Mouse (Mus musculus) kidney, postnatal 25 days (tissue): Measurements from ENCODE around the gene Zbtb6.
A peak's percentile ranks its signal among the peaks of the same experiment; 100 is the strongest.

ENCODE experiments used
- DNase-seq, 2 experiments: peaks; one replicate each; pipeline ENCODE4 v3.0.0; 2021; ENCODE audit warnings: mixed read lengths in 2 of 2

Zbtb6 gene

DNA sequence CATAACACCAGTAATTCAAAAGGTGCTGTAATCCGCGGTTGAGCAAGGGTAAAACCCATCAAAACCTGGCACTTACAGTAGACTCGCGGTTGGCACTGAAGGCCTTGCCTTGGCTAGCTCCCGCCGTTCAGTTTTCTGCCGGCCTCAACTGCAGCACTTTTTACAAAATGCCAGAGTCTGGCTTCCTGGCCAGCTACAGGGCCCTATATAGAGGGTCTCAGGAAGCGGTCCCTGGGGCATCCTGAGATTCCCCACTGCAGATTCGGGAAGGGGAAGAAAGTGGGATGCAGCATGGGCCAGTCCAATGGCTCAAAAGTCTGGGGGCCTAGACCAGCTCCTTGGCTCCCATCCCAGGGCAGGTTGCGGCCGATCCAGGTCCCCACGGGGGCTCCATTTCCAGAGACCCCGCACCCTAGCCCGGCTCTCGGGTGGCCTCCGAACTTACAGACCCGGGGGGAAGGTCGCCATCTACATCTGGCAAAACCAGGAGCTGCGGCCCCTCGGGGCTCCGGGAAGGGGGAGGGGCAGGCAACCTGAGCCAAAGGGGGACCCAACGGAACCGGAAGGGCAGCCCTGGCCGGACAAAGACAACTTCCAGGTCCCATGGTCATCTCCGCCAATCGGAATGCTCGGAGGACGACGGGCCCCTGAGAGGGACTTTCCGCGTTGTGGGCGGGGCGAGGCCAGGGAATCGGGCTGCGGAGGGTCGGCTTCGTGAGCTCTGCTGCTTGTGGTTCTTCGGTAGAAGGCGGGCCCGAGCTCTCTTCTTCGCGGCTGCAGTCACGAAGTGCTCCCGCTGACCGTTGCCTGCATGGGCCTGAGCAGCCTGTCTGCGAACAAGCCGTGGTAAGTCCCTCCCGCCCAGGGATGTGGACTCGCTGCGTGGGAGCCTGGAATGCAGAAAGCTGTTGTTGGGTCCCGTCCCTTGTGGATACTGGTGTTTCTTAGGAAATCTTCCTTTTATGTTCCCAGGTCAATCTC is at the start of gene Zbtb6, which contains the start of the genes Zbtb26 and Rabgap1:
Gene Zbtb6 (minus strand): TSS at position 561 of the 981 bp plus-strand sequence.
Gene Zbtb26 (minus strand): TSS at position 525 of the 981 bp plus-strand sequence.
Gene Rabgap1 (plus strand): TSS at position 669 of the 981 bp plus-strand sequence.
- DNase-seq, result peak; percentile 97 to 98

DNA sequence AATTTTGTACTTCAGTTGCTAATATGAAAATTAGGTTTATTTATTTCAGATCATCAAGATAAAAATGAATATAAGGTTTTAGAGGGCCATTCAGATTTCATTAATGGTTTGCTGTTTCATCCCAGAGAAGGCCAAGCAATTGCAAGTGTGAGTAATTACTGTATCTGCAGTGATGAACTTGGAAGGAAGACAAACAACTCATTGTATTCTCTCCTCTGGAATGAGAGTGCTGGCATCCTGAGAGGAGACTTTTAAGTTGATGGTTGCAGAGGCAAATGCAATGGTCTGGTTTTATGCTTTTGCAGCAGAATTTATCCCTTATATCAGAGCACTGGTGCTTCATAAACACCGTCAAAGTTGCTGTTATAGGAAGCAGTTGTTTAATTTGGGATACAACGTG is 46.0 kb upstream of the Zbtb6 start:
- DNase-seq, result no peak

DNA sequence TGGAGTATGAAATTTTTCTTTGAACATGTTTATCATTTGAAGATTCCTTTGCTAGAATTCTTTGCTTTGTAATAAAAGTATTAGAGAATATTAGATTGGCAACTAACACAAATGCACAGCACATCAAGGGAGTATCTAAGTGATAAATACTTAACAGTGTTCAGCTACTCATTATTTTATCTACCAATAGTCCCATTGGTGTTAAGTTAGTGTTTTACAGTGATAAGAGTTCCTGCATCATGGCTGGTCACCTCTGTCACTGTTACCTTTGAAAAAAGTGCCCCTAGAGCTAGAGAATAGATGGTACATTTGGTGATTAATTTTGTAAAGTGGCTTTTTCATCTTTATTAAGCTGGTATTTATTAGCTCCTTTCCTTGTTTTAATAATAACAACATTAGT is 43.4 kb upstream of the Zbtb6 start:
- no peak for DNase-seq

DNA sequence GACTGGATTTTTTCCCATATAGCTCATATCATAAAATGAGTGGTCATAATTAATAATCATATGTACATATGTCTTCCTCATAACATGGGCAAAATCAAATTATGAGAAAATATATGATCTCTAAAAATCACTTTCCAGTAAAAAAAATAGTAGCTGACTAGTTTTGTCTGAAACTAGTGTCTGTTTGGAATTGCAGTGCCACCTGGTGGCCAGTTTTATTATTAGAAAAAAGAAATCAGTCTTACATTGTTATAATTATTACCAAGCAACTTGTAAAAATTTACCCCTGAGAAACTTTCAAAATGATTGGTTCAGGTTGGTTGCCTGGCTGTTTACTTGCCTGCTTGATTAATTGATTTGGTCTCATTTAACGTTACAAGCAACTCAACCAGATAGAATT is 42.4 kb upstream of the Zbtb6 start:
- DNase-seq, result peak in 1 of 2 experiments; percentile 48

DNA sequence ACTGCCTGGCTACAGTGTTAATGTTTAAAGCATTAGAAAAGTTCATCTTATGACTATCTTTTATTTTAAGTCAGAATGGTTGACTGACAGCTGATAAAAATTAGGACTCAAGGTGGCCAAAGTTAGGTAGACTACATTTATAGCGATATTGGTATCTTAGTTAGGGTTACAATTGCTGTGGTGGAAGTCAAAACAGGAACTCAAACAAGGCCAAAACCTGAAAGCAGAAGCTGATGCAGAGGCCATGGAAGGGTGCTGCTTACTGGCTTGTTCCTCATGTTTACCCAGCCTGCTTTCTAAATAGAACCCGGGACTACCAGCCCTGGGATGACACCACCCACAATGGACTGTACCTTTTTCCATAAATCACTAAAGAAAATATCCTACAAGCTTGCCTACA is 41.2 kb upstream of the Zbtb6 start:
- no peak for DNase-seq

DNA sequence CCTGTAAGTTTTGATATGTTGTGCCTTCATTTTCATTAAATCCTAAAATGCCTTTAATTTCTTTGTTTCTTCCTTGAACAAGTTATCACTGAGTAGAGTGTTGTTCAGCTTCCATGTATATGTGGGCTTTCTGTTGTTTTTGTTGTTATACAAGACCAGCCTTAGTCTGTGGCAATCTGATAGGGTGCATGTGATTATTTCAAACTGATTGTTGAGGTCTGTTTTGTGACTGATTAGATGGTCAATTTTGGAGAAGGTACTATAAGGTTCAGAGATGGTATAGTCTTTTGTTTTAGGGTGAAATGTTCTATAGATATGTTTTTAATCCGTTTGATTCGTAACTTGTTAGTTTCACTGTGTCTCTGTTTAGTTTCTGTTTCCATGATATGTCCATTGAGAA is 37.1 kb upstream of the Zbtb6 start:
- DNase-seq, result no peak

DNA sequence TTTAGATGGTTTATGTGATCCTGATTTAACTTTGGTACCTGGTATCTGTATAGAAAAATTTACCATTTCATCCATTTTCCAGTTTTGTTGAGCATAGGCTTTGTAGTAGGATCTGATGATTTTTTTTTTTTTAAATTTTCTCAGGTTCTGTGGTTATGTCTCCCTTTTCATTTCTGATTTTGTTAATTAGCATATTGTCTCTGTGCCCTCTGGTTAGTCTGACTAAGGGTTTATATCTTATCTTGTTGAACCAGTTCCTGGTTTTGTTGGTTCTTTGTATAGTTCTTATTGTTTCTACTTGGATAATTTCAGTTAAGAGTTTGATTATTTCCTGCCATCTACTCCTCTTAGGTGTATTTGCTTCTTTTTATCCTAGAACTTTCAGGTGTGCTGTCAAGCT is 36.6 kb upstream of the Zbtb6 start:
- DNase-seq, result no peak

DNA sequence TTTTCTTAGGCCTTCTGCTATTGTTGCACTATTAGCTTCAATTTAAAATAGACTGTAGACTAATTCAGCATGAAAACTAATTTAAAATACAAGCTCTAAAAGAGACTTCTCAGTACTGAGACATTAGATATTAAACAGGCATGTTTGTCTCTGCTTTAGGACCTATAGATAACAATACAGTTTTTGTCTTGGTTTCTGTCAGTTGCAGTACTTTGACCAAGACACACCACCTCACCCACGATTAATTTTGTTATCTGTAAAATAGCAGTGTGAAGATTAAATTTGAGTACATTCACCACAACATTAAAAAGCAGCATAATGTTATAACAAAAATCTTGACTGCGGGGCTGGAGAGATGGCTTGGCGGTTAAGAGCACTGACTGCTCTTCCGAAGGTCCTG is 23.3 kb upstream of the Zbtb6 start:
- no peak for DNase-seq

DNA sequence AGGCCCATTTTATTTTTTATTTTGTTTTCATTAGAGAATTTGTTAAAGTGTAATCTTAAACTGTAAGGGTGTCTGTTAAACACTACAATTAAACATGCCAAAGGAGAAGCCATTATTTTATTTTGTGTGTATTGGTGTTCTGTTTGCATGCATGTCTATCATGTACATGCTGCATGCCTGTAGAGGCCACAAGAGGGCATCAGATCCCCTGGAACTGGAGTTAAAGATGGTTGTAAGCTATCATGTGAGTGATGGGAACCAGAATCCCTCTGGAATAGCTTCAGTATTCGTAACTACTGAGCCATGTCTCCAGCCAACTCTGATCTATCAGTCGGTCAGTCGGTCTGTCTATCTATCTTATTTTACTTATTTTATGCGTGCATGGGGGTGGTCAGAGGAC is 17.7 kb upstream of the Zbtb6 start:
- no peak for DNase-seq

DNA sequence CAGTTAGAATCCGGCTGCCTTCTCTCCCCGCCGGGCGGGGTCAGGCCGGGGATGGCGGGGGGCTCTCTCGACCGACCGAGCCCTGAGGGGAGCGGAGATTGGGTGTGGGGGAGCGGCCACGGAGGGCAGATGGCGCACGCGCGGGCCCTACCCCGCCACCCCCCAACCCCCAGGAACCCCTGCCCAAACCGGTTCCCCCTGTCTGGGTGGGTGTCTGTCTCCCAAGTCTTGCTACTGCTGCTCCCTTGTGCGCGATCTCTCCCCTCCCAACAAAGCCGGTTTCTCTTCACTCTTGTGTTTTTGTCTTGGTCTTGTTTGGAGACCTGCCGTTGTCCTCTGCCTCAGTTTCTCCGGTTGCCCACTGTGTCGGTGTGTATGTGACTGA is 9.4 kb upstream of the Zbtb6 start:
- DNase-seq, result peak in 1 of 2 experiments; percentile 6

DNA sequence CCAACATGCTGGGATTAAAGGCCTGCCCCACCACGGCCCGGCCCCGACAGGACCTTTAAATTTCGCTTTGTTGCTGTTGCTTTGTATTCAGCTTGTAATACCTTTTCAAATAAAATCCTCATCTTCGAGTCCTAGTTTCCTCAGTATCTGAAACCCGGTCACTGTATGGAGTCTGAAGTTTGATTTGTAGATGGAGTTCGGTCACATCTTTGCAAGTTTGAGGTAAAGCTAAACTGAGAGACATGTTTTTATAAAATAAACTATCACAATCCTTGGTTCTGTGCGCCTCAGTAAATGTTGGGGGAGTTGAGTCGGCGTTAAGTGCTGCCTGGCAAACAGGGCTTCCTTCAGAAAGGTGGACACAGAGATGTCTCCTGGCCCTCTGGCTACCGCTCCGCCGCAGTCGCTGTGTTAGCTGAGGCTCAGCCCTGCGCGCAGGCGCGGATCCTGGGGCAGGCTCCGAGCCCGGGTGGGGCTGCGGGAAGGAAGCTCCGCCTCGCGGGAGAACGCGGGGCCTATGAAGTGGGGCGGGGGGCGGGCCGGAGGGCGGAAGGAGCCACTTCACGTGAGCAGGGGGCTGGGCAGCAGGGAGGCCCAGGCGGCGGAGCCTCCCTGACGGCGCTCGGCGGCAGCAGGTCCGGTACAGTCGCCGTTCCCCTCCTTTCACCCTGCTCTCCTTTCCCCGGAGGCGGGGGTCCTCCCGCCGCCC is 8.8 kb upstream of the Zbtb6 start:
- DNase-seq, result peak; percentile 94 to 97

DNA sequence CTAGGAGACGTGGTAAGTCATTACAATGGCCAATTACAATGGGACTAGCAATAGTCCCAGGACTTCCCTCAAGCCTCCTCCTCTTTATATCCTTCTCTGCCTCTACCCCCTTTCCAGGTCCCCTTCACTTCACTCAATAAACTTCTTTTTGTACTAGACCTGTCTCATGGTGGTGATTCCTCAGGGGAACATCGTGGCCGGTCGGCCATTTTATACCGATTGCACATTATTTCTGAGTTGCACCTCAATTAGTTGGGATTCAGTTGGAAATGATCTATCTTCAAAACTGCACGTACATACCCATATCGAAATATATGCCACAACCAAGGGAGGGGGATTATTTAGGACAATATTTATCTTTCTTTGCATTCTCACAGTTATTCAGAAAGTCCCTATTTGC is 11.4 kb downstream of the Zbtb6 start:
- DNase-seq, result no peak

DNA sequence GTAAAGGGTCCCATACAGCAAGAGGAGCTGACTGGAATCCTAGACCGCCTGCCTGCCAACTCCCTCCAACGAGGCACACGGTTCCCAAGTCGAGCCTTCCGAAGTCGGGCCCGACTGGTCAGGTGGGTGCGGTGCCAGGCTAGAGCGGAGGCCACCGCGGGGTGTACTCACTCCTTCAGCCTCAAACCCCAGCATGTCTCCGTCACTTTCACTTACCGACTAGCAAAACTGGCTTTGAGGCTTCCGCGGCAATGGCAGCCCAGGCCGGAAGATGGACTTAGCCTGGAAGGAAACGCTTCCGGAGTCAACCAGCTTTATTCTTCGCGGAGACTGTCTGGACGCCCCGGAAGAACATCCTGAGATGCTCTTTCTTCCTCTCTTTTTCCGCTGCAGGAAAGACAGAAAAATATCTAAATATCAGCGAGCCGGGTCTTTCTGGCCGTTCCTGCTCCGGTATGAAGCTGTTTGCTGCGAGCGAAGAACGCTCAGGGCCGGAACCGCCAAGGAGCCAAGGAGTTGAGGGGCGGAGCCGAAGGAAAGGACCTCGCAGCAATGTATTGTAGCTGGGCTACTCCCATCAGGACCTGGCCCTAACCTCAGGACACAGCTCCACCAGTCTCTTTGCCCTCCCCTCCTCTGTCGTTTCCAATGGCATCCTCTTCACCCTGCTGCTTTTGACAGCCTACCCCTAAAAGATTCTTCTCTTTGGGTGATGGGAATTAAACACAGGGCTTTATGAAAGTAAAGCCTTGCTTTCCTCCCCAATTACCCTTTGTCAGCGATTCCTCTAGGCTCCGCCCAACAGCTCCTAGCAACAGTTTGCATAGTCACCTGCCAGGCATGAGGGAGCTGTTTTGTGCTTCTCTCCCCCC is 12.1 kb downstream of the Zbtb6 start:
- peak; percentile 88 to 93 for DNase-seq

DNA sequence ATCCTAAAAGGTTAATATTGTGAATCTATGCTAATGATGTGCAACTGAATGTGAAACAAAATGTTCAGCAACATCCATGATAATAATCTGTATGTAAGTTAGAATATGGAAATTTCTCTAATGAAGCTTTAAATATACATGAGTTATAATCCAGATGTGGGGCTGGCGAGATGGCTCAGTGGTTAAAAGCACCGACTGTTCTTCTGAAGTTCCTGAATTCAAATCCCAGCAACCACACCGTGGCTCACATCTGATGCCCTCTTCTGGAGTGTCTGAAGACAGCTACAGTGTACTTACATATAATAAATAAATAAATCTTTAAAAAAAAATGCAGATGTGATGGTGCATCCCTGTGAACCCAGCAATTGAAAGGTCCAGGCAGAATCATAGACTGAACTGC is 19.3 kb downstream of the Zbtb6 start:
- no peak for DNase-seq

DNA sequence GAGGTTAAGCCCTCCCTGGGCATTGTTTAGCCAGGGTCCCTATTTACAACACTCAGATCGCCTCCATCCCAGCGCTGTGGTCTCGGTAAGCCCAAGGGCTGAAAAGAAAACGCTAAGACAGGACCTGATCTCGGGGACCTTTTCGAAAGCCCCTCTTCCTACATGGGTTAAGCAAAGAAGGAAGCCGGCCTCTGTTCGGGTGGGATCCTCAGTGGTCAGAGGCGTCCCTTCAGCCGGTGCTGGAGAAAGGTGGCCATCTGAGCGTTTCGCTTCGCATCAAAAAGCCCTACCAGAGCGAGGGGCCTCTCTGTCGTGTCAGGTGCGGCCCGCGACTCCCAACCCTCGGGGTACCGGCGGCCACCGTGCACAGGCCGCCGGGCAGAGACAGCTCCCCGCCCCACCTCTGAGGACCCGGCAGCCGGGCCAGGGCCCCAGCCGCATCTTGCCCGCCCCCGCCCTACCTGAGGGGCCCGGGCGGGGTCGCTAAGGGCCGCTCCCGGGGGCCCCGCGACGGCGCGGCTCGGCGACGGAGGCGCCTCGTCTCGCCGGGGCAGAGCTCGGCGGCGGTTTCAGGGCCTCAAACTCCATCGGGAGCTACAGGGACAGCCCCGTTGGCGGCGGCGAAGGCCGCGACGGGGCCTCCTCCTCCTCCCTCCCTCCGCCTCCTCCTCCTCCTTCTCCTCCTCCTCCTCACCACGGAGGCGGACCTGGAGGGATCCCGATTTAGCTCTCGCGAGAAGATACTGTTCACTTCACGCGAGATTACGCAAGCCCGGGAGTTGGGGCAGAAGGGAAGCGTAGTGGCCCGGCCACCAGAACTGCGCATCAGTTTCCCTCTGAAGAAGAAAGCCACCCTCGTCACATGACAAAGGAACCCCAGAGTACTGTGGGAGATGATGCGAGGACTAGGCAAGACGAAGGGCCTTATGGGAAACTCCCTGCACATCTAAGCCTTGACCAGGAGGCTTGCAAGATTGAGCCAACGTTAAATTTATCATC is 20.4 kb downstream of the Zbtb6 start, which contains the start of gene Rc3h2:
Gene Rc3h2 (minus strand): TSS at position 598 of the 999 bp plus-strand sequence.
- peak; percentile 93 to 97 for DNase-seq

DNA sequence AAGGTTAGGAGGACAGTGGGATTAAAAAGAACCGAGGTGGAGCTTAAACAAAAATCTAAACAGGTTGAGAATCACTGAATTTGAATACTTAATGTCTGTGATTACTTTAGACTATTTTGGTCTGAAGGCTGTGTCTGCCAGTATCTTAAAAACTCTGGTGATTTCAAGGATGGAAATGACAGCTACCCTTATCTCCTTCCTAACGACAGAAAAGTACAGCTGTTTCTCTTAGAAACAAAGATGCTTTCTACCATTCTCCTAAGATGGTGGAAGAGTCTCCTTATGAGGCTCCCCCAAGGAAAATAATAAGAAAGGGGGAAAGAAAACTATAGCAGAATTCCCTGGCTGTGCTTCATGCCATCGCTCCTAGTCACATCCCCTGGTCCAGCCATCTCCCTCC is 21.1 kb downstream of the Zbtb6 start:
- DNase-seq, result no peak

DNA sequence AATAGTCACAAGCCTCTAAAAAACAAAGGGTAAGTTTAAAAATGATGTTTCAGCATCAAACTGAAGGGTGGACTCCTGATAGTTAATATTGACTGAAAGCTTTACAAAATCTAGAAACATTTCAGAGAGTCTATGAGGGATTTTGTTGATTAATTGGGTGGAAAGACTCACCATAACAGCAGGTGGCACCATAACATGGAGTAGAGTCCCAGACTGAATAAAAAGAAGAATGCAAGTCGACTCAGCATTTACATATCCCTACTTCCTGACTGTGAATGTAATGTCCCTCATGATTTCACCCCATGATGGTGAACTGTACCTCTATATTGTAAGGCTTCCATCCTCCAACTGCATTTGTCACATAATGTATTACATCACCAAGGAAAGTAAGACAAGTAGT is 47.4 kb downstream of the Zbtb6 start:
- no peak for DNase-seq

DNA sequence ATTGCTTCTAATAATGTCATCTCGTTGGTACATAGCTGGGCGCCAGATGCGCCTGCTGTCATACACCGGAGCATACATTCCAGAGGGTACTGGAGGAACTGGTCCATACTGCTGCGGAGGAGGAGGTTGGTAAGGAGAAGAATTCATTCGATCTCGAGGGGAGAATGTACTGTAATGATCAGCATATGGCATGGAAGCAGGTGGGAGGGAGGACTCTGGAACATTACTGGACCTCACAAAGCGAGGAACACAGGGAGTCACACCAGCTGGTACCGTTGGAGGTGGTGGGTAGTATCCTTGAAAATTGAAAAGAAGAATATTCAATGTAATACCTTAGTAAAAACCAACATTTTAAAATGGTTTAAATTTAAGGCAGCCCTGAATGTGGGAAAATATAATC is 60.0 kb downstream of the Zbtb6 start:
- no peak for DNase-seq

DNA sequence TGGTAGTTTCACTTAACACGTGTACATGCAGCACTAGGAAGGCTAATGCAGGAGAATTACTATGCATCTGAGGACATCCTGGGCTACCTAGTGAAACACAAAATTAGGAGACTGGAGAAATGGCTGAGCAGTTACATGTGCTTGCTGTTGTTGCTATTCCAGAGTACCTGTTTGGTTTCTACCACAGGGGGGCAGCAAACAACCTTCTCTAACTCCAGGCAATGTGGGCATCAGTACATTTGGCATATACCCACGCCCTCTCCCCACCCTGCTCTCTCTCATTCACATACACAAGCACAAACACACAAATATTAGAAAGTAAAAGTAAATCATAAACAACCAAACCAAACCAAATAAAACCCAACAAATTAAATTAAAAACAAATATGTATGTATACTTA is 62.8 kb downstream of the Zbtb6 start:
- DNase-seq, result peak; percentile 60 to 81

DNA sequence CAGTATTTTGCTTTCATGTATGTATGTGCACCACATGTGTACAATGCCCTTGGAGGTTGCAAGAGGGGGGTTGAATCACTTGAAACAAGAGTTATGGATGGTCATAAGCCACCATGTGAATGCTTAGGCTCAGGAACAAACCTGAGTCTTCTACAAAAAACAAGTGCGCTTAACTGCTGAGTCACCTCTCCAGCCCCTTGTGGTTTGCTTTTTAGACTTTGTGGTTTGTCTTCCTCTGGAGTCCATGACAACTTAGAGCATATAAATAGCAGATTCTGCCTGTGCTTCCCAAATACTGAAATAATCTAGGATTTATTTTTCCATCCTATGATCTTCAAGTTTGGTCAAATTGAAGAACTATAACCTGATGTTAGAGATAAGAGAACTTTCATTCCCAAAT is 67.0 kb downstream of the Zbtb6 start:
- no peak for DNase-seq
